Mouse (Mus musculus) kidney, embryonic 16.5 days (tissue): Measurements from ENCODE around the gene Hsf2. TPM values are rescaled to one million over a fixed set of nuclear protein-coding genes. Genes with fewer than 3 reads are reported as not detected.

Experiments
- ATAC-seq: fragments of 200-750 bp; cut with Nextera tagmentation; 2 replicates; pipeline ENCODE4 v1.8.0; 2017; ENCODE audit warnings: moderate TSS enrichment; ENCODE audit not compliant: low FRiP score, low TSS enrichment
- H3K27ac ChIP-seq: fragments of 300-500 bp; sonication (generic); 2 replicates; pipeline ENCODE4 v1.5.1; 2014; ENCODE audit warnings: low read length
- H3K27me3 ChIP-seq: fragments of 300-500 bp; sonication (generic); 2 replicates; pipeline ENCODE4 v1.6.1; 2014; ENCODE audit warnings: low read length, control low read depth, mixed read lengths; ENCODE audit not compliant: insufficient read depth
- H3K36me3 ChIP-seq: fragments of 300-500 bp; sonication (generic); 2 replicates; pipeline ENCODE4 v1.6.1; 2014; ENCODE audit warnings: low read length, control low read depth, mixed read lengths; ENCODE audit not compliant: insufficient read depth
- H3K4me1 ChIP-seq: fragments of 300-500 bp; sonication (generic); 2 replicates; pipeline ENCODE4 v1.6.1; 2014; ENCODE audit warnings: low read length, control low read depth, mixed read lengths; ENCODE audit not compliant: insufficient read depth
- H3K4me2 ChIP-seq: fragments of 300-500 bp; sonication (generic); replicated peaks from 2 replicates; pipeline ENCODE4 v1.6.1; 2014; ENCODE audit warnings: low read depth, low read length
- H3K4me3 ChIP-seq: fragments of 300-500 bp; sonication (generic); 2 replicates; pipeline ENCODE4 v1.5.1; 2014; ENCODE audit warnings: mild to moderate bottlenecking, low read length
- H3K9ac ChIP-seq: fragments of 300-500 bp; sonication (generic); replicated peaks from 2 replicates; pipeline ENCODE4 v1.6.1; 2014; ENCODE audit warnings: low read length
- H3K9me3 ChIP-seq: fragments of 300-500 bp; sonication (generic); 2 replicates; pipeline ENCODE4 v1.6.1; 2016; ENCODE audit warnings: low read length, control low read depth
- WGBS: fragments of 180-500 bp; shearing (Covaris S2); extraction: QIAGEN DNeasy Blood & Tissue Kit; methylation state at CpG from one replicate; pipeline ENCODE4 v1.1.7; 2014; 5-methylcytosine and 5-hydroxymethylcytosine counted together
- polyA plus RNA-seq: library from polyadenylated mRNA; unstranded; fragments of >200 nt; fragmentation: Nextera tagmentation; extraction: Ambion mirVana; gene quantifications from 2 replicates; pipeline ENCODE4 v1.2.1, GENCODE M21; 2015

The Hsf2 gene
- polyA plus RNA-seq, 1 experiment from 2014 or later, result 22.5 TPM

DNA sequence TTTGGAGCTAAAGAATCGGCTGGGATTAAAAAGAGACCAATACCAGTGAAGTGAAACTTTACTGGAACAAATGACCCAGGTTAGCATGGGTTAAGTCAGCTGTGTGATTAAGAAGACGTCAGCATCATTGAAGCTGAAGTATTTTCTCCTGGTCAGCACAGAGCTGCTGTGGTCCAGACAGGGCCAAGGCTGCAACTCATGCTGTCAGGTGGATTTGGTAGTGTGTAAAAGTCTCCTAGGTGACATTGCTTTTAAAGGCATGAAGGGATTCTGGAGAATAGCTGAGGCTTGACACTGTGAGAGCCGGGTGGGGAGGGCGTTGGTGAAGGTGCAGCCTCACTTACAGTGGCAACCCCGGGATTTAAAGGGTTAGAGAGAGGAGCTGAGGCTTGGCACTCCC lies 4.5 kb upstream of the Hsf2 start:
- 43% methylated on average over 5 of the region's 5 CpGs for WGBS
- no peaks in the 10 kb centered on the region for H3K27me3 ChIP-seq
- H3K9me3 ChIP-seq, result no peaks in the 10 kb centered on the region

GRCm38 (mm10) chr10:57484741-57485140 lies 1.4 kb upstream of the Hsf2 start:
- Histone ChIP-seq H3K4me2 (no peak overlapping the region), H3K27ac (no peak overlapping the region), H3K27me3 (no peaks in the 10 kb centered on the region), H3K9me3 (no peaks in the 10 kb centered on the region), H3K9ac (no peak overlapping the region; the same call in 1 of the 2 replicates), H3K4me1 (peaks cover 4% of the 10 kb centered on the region; the same call in 1 of the 2 replicates), H3K36me3 (no peaks in the 10 kb centered on the region), H3K4me3 (no peak overlapping the region)
- 91% methylated on average over 3 of the region's 3 CpGs for WGBS
- ATAC-seq, result no peak

More for the DNA sequence above, 4.5 kb upstream of the Hsf2 start:
- Histone ChIP-seq H3K9ac (no peak overlapping the region), H3K4me3 (no peak overlapping the region), H3K4me1 (no peaks in the 10 kb centered on the region), H3K36me3 (no peaks in the 10 kb centered on the region), H3K4me2 (no peak overlapping the region), H3K27ac (no peak overlapping the region)
- no peak for ATAC-seq

- peak; percentile 92 for ATAC-seq
Measured at GRCm38 (mm10) chr10:57486542-57487071, 422 bp downstream of the Hsf2 start.

DNA sequence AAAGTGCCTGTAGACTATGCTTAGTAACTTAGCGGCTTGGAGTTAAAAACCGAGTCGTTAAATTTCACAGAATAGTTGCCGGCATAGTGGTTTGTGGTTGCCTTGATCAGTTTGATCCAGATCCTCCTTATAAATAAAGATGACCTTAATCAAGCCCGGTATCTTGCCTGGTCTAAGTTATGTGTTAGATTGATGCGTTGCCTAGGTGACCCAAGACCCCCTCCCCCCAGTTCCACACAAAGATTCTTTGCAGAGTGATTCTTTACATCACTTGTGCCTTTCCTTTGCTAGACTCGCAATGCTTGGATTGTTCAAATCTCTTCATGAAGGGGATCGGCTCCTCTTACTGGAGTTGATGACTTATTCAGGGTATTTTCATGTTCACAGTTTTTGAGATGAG lies 1.0 kb downstream of the Hsf2 start:
- Histone ChIP-seq H3K4me2 (peak overlapping the region; percentile 73), H3K36me3 (0 out of 2 replicates have a peak, but pooled peaks cover 6% of the 10 kb centered on the region), H3K9me3 (no peaks in the 10 kb centered on the region), H3K27me3 (no peaks in the 10 kb centered on the region), H3K27ac (no peak overlapping the region), H3K4me1 (peaks cover 4% of the 10 kb centered on the region; the same call in 1 of the 2 replicates), H3K9ac (peak overlapping the region; percentile 97), H3K4me3 (peak overlapping the region; percentile 94)
- no peak for ATAC-seq
- WGBS, result 0% methylated on average over 8 of the region's 8 CpGs

More at GRCm38 (mm10) chr10:57486542-57487071, 422 bp downstream of the Hsf2 start:
- no peaks in the 10 kb centered on the region for H3K27me3 ChIP-seq
- WGBS, result 0% methylated on average over 65 of the region's 65 CpGs
- no peaks in the 10 kb centered on the region for H3K9me3 ChIP-seq
- H3K4me2 ChIP-seq, result peak overlapping the region; percentile 73
- H3K9ac ChIP-seq, result peak overlapping the region; percentile 97
- H3K4me3 ChIP-seq, result peak overlapping the region; percentile 94
- 0 out of 2 replicates have a peak, but pooled peaks cover under 1% of the 10 kb centered on the region for H3K36me3 ChIP-seq
- peaks cover 4% of the 10 kb centered on the region; the same call in 1 of the 2 replicates for H3K4me1 ChIP-seq
- peak overlapping the region; percentile 97 for H3K27ac ChIP-seq

- H3K9me3 ChIP-seq, result peaks cover 4% of the 10 kb centered on the region; the same call in 1 of the 2 replicates
- peaks cover 4% of the 10 kb centered on the region; the same call in 1 of the 2 replicates for H3K4me1 ChIP-seq
- H3K9ac ChIP-seq, result no peak overlapping the region
- no peak overlapping the region for H3K27ac ChIP-seq
- H3K4me2 ChIP-seq, result no peak overlapping the region
- H3K27me3 ChIP-seq, result no peaks in the 10 kb centered on the region
- peaks cover 9% of the 10 kb centered on the region; the same call in 1 of the 2 replicates for H3K36me3 ChIP-seq
- H3K4me3 ChIP-seq, result no peak overlapping the region
- ATAC-seq, result no peak
Measured at GRCm38 (mm10) chr10:57488591-57488990, 2.4 kb downstream of the Hsf2 start.

- no peak for ATAC-seq
- no peak overlapping the region for H3K27ac ChIP-seq
- H3K9me3 ChIP-seq, result peaks cover 5% of the 10 kb centered on the region; the same call in 1 of the 2 replicates
- no peaks in the 10 kb centered on the region for H3K27me3 ChIP-seq
- no peak overlapping the region for H3K4me2 ChIP-seq
- H3K4me3 ChIP-seq, result no peak overlapping the region
- peaks cover 4% of the 10 kb centered on the region; the same call in 1 of the 2 replicates for H3K4me1 ChIP-seq
- H3K9ac ChIP-seq, result no peak overlapping the region
- WGBS, result 92% methylated on average over 2 of the region's 2 CpGs
- H3K36me3 ChIP-seq, result peaks cover 10% of the 10 kb centered on the region; the same call in 1 of the 2 replicates
Measured at GRCm38 (mm10) chr10:57492050-57492449, 5.9 kb downstream of the Hsf2 start.

- 78% methylated on average over 9 of the region's 9 CpGs for WGBS
- Histone ChIP-seq H3K9me3 (no peaks in the 10 kb centered on the region), H3K27me3 (no peaks in the 10 kb centered on the region), H3K36me3 (0 out of 2 replicates have a peak, but pooled peaks cover 12% of the 10 kb centered on the region), H3K27ac (no peak overlapping the region), H3K4me3 (no peak overlapping the region), H3K4me1 (peaks cover 3% of the 10 kb centered on the region; the same call in 1 of the 2 replicates), H3K9ac (no peak overlapping the region), H3K4me2 (no peak overlapping the region)
- no peak for ATAC-seq
Measured at GRCm38 (mm10) chr10:57499414-57500156, 13.4 kb downstream of the Hsf2 start.

- no peaks in the 10 kb centered on the region for H3K9me3 ChIP-seq
- ATAC-seq, result peak; percentile 39; the same call in 1 of the 2 replicates
- 88% methylated on average over 2 of the region's 2 CpGs for whole genome bisulfite sequencing
- H3K36me3 ChIP-seq, result peaks cover 54% of the 10 kb centered on the region
- H3K4me2 ChIP-seq, result no peak overlapping the region
- no peak overlapping the region for H3K27ac ChIP-seq
- H3K4me1 ChIP-seq, result no peaks in the 10 kb centered on the region
- H3K27me3 ChIP-seq, result no peaks in the 10 kb centered on the region
- H3K4me3 ChIP-seq, result no peak overlapping the region
- H3K9ac ChIP-seq, result no peak overlapping the region
Measured at GRCm38 (mm10) chr10:57514616-57515015, 28.4 kb downstream of the Hsf2 start.

GRCm38 (mm10) chr10:57515278-57515677 lies 29.1 kb downstream of the Hsf2 start:
- H3K36me3 ChIP-seq, result peaks cover 56% of the 10 kb centered on the region
- H3K4me2 ChIP-seq, result no peak overlapping the region
- H3K9me3 ChIP-seq, result no peaks in the 10 kb centered on the region
- H3K4me3 ChIP-seq, result no peak overlapping the region
- no peaks in the 10 kb centered on the region for H3K4me1 ChIP-seq
- 76% methylated on average over 1 of the region's 1 CpGs for WGBS
- H3K9ac ChIP-seq, result no peak overlapping the region
- H3K27ac ChIP-seq, result no peak overlapping the region
- ATAC-seq, result no peak
- no peaks in the 10 kb centered on the region for H3K27me3 ChIP-seq

- H3K4me1 ChIP-seq, result peaks cover 13% of the 10 kb centered on the region
- H3K9ac ChIP-seq, result no peak overlapping the region
- H3K4me3 ChIP-seq, result no peak overlapping the region
- peaks cover 3% of the 10 kb centered on the region; the same call in 1 of the 2 replicates for H3K9me3 ChIP-seq
- ATAC-seq, result no peak
- H3K27ac ChIP-seq, result no peak overlapping the region
- 96% methylated on average over 5 of the region's 5 CpGs for WGBS
- peaks cover 37% of the 10 kb centered on the region for H3K36me3 ChIP-seq
- no peak overlapping the region for H3K4me2 ChIP-seq
- no peaks in the 10 kb centered on the region for H3K27me3 ChIP-seq
Measured at GRCm38 (mm10) chr10:57526469-57526868, 40.3 kb downstream of the Hsf2 start.
